Mouse (Mus musculus): Measurements from ENCODE around the gene Btbd9. TPM values are rescaled to one million over a fixed set of nuclear protein-coding genes. Genes with fewer than 3 reads are reported as not detected.

Gene Btbd9
- polyA plus RNA-seq, 1 experiment from 2014 or later = 137 TPM

- Histone ChIP-seq H3K9ac (replicated peaks) (no peak overlapping the region), H3K4me1 (replicated peaks) (peaks cover 33% of the 10 kb centered on the region), H3K9me3 (no peaks in the 10 kb centered on the region), H3K4me2 (replicated peaks) (no peak overlapping the region), H3K36me3 (0 out of 2 replicates have a peak, but pooled peaks cover 3% of the 10 kb centered on the region), H3K27ac (peak overlapping the region; percentile 64), H3K27me3 (no peaks in the 10 kb centered on the region), H3K4me3 (replicated peaks) (no peak overlapping the region)
- ATAC-seq = no peak
- 49% methylated on average over 6 of the region's 6 CpGs for WGBS
Observed at GRCm38 (mm10) chr17:30498376-30498719, 77.9 kb downstream of the Btbd9 start.

GRCm38 (mm10) chr17:30497525-30498375 is 78.5 kb downstream of the Btbd9 start:
- H3K27ac ChIP-seq = peak overlapping the region; percentile 64
- 20% methylated on average over 11 of the region's 11 CpGs for WGBS
- no peak overlapping the region for H3K4me2 ChIP-seq (replicated peaks)
- H3K9ac ChIP-seq (replicated peaks) = no peak overlapping the region
- H3K4me1 ChIP-seq (replicated peaks) = peaks cover 33% of the 10 kb centered on the region
- peak; percentile 77 for ATAC-seq
- H3K36me3 ChIP-seq = 0 out of 2 replicates have a peak, but pooled peaks cover 3% of the 10 kb centered on the region
- H3K9me3 ChIP-seq = no peaks in the 10 kb centered on the region
- H3K4me3 ChIP-seq (replicated peaks) = no peak overlapping the region
- H3K27me3 ChIP-seq = no peaks in the 10 kb centered on the region

DNA sequence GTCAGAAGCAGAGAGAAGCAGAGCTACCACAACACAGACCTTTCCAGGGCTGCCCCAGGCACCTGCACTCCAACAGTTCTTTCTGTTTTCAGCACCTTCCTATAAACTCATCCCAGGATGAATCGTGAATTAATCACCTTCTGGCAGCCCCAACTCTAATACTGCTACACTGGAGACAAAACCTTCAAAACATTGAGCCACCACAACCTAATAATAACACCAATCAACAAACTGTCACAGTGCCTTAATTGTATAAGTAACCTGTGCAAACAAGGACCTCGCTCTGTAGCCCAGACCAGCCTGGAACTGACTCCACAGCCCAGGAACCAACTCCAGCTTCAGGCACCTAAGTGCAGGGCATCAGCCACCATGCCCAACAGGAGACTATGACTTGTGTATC is 80.7 kb downstream of the Btbd9 start:
- Histone ChIP-seq H3K9ac (replicated peaks) (no peak overlapping the region), H3K4me2 (replicated peaks) (no peak overlapping the region), H3K27me3 (no peaks in the 10 kb centered on the region), H3K4me3 (replicated peaks) (no peak overlapping the region), H3K9me3 (no peaks in the 10 kb centered on the region), H3K36me3 (peaks cover 14% of the 10 kb centered on the region), H3K4me1 (replicated peaks) (peaks cover 37% of the 10 kb centered on the region), H3K27ac (no peak overlapping the region)
- ATAC-seq = no peak
- WGBS = 75% methylated on average over 2 of the region's 2 CpGs

- 84% methylated on average over 2 of the region's 2 CpGs for WGBS
- ATAC-seq = no peak
- peaks cover 41% of the 10 kb centered on the region for H3K4me1 ChIP-seq (replicated peaks)
Observed at GRCm38 (mm10) chr17:30495154-30495553, 81.1 kb downstream of the Btbd9 start.

DNA sequence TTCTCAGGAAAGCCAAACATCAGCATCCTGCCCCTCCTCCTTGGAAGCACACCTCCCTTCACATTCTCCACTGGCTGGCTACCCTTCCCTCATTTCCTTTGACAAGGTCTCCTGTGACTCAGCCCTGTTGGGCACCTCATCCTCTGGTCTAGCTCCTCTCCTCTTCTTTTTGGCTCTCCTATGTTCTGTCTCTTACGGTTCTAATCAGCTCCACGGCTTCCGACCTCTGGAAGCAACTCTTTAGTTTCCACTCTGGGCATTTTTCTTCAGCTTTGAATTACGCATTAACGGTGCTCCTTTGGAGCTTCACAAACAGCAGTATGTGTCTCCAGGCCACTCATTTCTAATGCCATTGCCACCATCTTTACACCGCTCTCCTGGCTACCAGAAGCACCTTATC is 82.8 kb downstream of the Btbd9 start:
- 95% methylated on average over 6 of the region's 6 CpGs for WGBS
- ATAC-seq = no peak
- peaks cover 40% of the 10 kb centered on the region for H3K4me1 ChIP-seq (replicated peaks)

More at GRCm38 (mm10) chr17:30495154-30495553, 81.1 kb downstream of the Btbd9 start:
- no peaks in the 10 kb centered on the region for H3K27me3 ChIP-seq
- no peak overlapping the region for H3K27ac ChIP-seq
- no peak overlapping the region for H3K9ac ChIP-seq (replicated peaks)
- no peak overlapping the region for H3K4me3 ChIP-seq (replicated peaks)
- H3K4me2 ChIP-seq (replicated peaks) = no peak overlapping the region
- H3K36me3 ChIP-seq = peaks cover 14% of the 10 kb centered on the region
- no peaks in the 10 kb centered on the region for H3K9me3 ChIP-seq

DNA sequence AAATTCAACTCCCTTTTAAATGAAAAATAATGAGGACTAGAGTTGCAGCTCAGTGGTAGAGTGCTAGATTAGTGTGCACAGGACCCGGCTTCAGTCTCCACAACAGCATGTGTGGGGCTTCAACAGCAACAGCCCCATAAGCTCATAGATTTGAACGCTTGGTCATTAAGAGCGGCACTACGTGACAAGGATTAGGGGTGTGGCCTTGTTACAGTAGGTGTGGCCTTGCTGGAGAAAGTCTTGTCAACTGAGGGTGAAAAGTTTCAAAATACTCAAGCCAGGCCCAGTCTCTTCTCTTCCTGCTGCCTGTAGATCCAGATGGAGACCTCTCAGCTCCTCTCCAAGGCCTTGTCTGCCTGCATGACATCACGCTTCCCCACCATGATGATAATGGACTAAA is 84.1 kb downstream of the Btbd9 start:
- 97% methylated on average over 5 of the region's 5 CpGs for WGBS
- Histone ChIP-seq H3K4me3 (replicated peaks) (no peak overlapping the region), H3K4me1 (replicated peaks) (peaks cover 28% of the 10 kb centered on the region), H3K4me2 (replicated peaks) (no peak overlapping the region), H3K27me3 (no peaks in the 10 kb centered on the region), H3K9ac (replicated peaks) (no peak overlapping the region), H3K27ac (no peak overlapping the region), H3K9me3 (no peaks in the 10 kb centered on the region), H3K36me3 (peaks cover 11% of the 10 kb centered on the region)
- no peak for ATAC-seq

More for the DNA sequence above, 82.8 kb downstream of the Btbd9 start:
- Histone ChIP-seq H3K36me3 (peaks cover 11% of the 10 kb centered on the region), H3K4me3 (replicated peaks) (no peak overlapping the region), H3K9ac (replicated peaks) (no peak overlapping the region), H3K4me2 (replicated peaks) (no peak overlapping the region), H3K27ac (no peak overlapping the region), H3K9me3 (no peaks in the 10 kb centered on the region), H3K27me3 (no peaks in the 10 kb centered on the region)

- H3K9me3 ChIP-seq = no peaks in the 10 kb centered on the region
- no peaks in the 10 kb centered on the region for H3K27me3 ChIP-seq
- no peak overlapping the region for H3K9ac ChIP-seq (replicated peaks)
- no peak overlapping the region for H3K27ac ChIP-seq
- peaks cover 25% of the 10 kb centered on the region for H3K4me1 ChIP-seq (replicated peaks)
- WGBS = 96% methylated on average over 8 of the region's 8 CpGs
- peaks cover 11% of the 10 kb centered on the region for H3K36me3 ChIP-seq
- no peak overlapping the region for H3K4me2 ChIP-seq (replicated peaks)
- no peak overlapping the region for H3K4me3 ChIP-seq (replicated peaks)
- no peak for ATAC-seq
Observed at GRCm38 (mm10) chr17:30491601-30492000, 84.7 kb downstream of the Btbd9 start.

DNA sequence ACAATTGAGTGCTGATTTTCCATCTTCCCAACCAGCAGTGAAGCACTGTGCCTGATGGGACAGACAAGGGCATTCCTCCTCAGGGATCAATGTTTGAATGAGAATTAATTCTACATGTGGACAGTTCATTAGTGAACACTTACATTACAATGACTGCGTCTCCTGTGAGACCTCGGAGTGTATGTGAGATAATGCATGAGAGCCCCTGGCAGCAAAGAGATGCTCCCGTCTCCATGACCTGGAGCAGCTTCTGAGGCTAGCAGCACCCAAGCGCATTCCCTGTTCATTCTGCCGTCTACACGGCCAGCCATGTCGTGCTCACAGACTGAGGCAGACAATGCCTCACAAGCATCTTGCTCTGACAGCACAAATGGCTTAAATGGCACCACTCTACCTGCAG is 85.7 kb downstream of the Btbd9 start:
- WGBS = 54% methylated on average over 7 of the region's 7 CpGs
- Histone ChIP-seq H3K4me1 (replicated peaks) (peaks cover 23% of the 10 kb centered on the region), H3K27ac (0 out of 2 replicates have a peak overlapping the region, but pooled peaks have one; percentile 40), H3K4me3 (replicated peaks) (no peak overlapping the region), H3K36me3 (peaks cover 14% of the 10 kb centered on the region), H3K27me3 (no peaks in the 10 kb centered on the region), H3K9ac (replicated peaks) (no peak overlapping the region), H3K4me2 (replicated peaks) (no peak overlapping the region), H3K9me3 (no peaks in the 10 kb centered on the region)
- ATAC-seq = no peak

DNA sequence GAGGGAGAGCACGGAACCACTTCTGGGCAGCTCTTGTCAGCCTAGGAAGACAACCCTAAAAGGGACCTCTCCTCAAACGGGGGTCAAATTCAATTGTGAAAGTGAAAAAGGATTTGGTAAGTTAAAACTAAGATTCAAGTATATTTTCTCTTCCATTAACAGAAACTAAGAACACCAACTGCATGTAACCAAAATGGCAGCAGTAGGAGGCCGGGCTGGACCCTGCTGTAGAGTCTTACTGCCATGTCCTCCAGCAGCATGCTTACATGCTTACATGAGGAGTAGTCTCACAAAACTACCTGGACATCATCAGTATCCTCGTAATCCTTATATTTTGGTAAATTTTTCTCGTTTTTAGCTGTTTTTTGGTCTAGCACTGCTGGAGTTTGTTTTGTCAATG is 86.2 kb downstream of the Btbd9 start:
- no peak for ATAC-seq
- Histone ChIP-seq H3K9me3 (no peaks in the 10 kb centered on the region), H3K4me3 (replicated peaks) (no peak overlapping the region), H3K27ac (peak overlapping the region; percentile 37; the same call in 1 of the 2 replicates), H3K27me3 (no peaks in the 10 kb centered on the region), H3K36me3 (peaks cover 14% of the 10 kb centered on the region), H3K4me2 (replicated peaks) (no peak overlapping the region), H3K4me1 (replicated peaks) (peaks cover 19% of the 10 kb centered on the region), H3K9ac (replicated peaks) (no peak overlapping the region)
- 79% methylated on average over 5 of the region's 5 CpGs for WGBS

GRCm38 (mm10) chr17:30489629-30490028 is 86.7 kb downstream of the Btbd9 start:
- no peaks in the 10 kb centered on the region for H3K9me3 ChIP-seq
- 5% methylated on average over 7 of the region's 7 CpGs for WGBS
- no peak overlapping the region for H3K4me2 ChIP-seq (replicated peaks)
- H3K36me3 ChIP-seq = peaks cover 14% of the 10 kb centered on the region
- H3K27me3 ChIP-seq = no peaks in the 10 kb centered on the region
- ATAC-seq = 0 out of 2 replicates have a peak, but pooled peaks have one; percentile 24
- H3K27ac ChIP-seq = peak overlapping the region; percentile 37; the same call in 1 of the 2 replicates
- H3K4me1 ChIP-seq (replicated peaks) = peaks cover 15% of the 10 kb centered on the region
- H3K9ac ChIP-seq (replicated peaks) = no peak overlapping the region
- no peak overlapping the region for H3K4me3 ChIP-seq (replicated peaks)

DNA sequence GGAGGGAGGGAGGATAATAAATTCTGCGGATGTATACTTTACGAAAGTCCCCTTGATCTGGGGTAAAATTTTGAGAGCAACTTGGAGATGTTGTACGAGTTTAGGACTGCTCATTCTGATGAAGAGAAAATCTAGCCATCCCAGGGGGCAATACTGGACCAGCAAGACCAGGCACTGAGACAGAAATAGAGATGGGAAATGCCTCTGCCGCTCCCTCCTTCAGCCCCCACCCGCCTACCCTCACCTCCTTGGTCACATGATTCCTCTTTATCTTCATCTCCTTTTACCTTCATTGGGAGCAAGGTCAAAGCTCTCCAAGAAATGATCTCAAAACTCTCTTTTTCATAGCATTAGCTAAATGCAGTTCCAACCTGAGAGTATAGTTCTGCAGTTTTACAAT is 88.6 kb downstream of the Btbd9 start:
- WGBS = 94% methylated on average over 5 of the region's 5 CpGs
- H3K9me3 ChIP-seq = no peaks in the 10 kb centered on the region
- peaks cover 14% of the 10 kb centered on the region for H3K4me1 ChIP-seq (replicated peaks)
- H3K27me3 ChIP-seq = no peaks in the 10 kb centered on the region
- H3K4me3 ChIP-seq (replicated peaks) = no peak overlapping the region
- no peak for ATAC-seq
- no peak overlapping the region for H3K9ac ChIP-seq (replicated peaks)
- H3K27ac ChIP-seq = no peak overlapping the region
- H3K4me2 ChIP-seq (replicated peaks) = no peak overlapping the region
- peaks cover 18% of the 10 kb centered on the region for H3K36me3 ChIP-seq

- ATAC-seq = no peak
Observed at GRCm38 (mm10) chr17:30485067-30485854, 91.0 kb downstream of the Btbd9 start.

More at GRCm38 (mm10) chr17:30485067-30485854, 91.0 kb downstream of the Btbd9 start:
- no peaks in the 10 kb centered on the region for H3K27me3 ChIP-seq
- peaks cover 7% of the 10 kb centered on the region; the same call in 1 of the 2 replicates for H3K36me3 ChIP-seq
- no peaks in the 10 kb centered on the region for H3K9me3 ChIP-seq
- H3K4me1 ChIP-seq (replicated peaks) = peaks cover 8% of the 10 kb centered on the region
- H3K4me2 ChIP-seq (replicated peaks) = no peak overlapping the region
- H3K4me3 ChIP-seq (replicated peaks) = no peak overlapping the region
- no peak overlapping the region for H3K9ac ChIP-seq (replicated peaks)
- H3K27ac ChIP-seq = no peak overlapping the region
- 88% methylated on average over 4 of the region's 4 CpGs for WGBS
